Mouse (Mus musculus) layer of hippocampus, postnatal 14 days (tissue): ENCODE results near the gene Olfr281. TPM values are rescaled to one million over a fixed set of nuclear protein-coding genes. Genes with fewer than 3 reads are reported as not detected.
"Not testable (repeated sequence)": the region's sequence is repeated elsewhere in the genome, so short reads cannot be mapped to it uniquely, and the experiment has no call there.

Experiments
- DNase-seq, 2 experiments: peaks; one replicate each; pipeline ENCODE4 v3.0.0; 2021 to 2022; ENCODE audit warnings: low spot score in 2 of 2, mixed read lengths in 1 of 2
- long read RNA-seq, 2 experiments: library from polyadenylated mRNA; stranded (forward); transcript quantifications; one replicate each; pipeline ENCODE4 v2.0.0; 2021
- total RNA-seq, 2 experiments: library from RNA; stranded (reverse); gene quantifications; 2 replicates each; pipeline ENCODE4 v1.2.3; 2021

Olfr281 gene
- not detected for total RNA-seq
- long read RNA-seq, experiment 1, result 0 reads
- long read RNA-seq, experiment 2, result 0 reads

DNA sequence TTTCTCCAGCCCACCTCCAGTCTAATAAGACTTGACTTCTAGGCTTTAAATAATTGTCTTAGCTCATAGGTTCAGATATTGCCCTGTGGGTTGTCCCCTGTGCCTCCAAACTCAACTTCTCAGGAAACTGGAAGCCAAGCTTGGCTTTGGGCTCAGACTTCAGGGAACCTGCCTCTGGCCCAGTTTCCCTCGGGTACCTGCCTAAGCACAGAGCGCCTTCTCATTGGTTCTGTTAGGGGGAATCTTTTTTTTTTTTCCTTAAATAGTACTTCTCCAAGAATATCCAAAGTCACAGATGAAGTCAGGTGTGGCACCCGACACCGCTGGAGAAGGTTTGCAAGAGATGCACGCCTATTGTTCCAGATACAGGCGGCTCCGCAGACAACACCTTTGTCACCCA, at the start of gene Olfr281:
TSS of gene Olfr281 (plus strand) at position 301 of the 400 bp plus-strand sequence.
- DNase-seq, result no peak

DNA sequence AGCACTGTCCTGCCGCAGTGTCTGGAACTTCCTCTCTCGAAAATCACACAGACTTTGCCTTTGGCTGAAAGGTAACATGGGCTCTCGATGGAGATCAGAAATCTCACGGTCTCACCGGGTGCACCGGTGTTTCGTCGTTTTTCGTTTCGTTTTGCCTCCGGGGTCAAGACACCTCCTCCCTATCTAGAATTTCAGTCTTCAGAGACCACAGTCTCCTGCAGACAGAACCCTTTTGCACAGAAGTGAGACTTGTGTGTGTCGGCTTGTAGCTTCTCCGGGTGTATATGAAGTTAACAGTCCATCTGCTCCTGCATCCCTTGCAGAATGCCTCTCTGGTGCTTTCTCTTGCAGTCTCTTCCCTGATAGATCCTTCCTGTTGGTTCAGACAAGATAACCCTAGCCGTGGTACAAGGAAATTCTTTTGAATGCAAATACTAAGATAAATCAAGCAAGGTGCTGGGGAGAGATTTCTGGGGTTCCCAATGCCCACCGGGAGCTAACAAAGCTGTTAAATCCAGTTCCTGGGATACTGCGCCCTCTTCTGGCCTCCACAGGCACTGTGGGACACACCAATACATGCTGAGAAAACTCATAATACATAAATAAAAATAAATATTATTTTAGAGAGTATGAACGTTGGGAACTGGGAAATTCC, 43.9 kb upstream of the Olfr281 start:
- DNase-seq, result peak; percentile 13 to 37

DNA sequence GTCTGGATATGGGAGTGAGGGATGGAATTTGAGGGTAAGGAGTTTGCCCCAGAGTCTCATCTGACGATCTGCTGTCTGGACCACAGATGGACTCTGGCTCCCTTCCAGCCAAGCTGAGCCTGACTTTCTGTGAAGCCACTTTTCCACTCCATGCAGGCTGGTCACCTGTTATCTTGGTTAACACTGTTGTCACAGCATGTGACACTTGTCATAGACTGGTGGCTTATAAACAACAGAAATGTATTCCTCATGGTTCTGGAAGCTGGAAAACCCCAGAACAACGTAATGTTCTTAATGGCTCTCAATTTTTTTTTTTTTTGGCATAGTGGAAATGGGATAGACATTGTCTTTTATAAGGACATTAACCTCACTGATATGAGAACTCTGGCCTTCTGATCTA, 42.8 kb upstream of the Olfr281 start:
- DNase-seq, result no peak

DNA sequence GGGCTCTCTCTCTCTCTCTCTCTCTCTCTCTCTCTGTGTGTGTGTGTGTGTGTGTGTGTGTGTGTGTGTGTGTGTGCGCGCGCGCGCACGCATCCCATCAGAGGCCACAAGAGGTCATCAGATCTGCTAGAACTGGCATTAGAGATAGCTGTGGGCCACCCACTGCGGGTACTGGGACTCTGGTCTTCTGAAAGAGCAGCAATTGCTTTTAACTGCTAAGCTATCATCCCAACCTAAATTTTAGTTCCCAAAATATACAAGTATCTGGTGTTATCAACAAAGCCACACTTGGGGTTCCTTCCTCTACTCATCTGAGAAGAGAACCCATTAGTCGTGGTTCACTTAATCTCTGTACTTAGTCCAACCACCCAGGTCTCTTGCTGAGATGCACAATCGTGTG, 42.1 kb upstream of the Olfr281 start:
- DNase-seq, result no peak

DNA sequence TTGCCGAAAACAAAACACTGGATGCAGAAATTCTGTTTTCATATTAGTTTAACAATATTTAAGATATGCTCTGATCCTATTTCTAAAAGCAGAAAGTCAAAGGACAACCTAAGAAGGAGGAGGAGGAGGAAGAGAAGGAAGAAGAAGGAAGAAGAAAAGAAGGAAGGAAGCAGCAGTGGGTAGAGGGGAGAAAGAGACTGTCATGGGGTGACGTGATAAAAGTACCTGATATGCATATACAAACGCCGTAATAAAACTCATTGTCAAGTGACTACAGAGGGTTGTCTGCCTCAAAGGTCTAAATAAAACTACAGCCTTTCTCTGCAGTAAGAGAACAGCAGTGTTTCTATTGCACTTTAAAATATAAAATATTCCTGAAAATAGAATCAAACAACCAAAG, 36.4 kb upstream of the Olfr281 start:
- DNase-seq, result no peak

DNA sequence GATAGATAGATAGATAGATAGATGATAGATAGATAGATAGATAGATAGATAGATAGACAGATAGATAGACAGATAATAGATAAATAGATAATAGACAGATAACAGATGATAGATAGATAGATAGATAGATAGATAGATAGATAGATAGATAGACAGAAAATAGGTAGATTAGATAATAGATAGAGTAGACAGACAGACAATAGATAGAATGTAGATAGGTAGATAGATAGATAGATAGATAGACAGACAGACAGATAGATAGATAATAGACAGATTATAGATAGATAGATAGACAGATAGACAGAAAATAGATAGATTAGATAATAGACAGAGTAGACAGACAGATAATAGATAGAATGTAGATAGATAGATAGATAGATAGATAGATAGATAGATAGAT, 35.6 kb upstream of the Olfr281 start:
- not testable (repeated sequence) for DNase-seq

DNA sequence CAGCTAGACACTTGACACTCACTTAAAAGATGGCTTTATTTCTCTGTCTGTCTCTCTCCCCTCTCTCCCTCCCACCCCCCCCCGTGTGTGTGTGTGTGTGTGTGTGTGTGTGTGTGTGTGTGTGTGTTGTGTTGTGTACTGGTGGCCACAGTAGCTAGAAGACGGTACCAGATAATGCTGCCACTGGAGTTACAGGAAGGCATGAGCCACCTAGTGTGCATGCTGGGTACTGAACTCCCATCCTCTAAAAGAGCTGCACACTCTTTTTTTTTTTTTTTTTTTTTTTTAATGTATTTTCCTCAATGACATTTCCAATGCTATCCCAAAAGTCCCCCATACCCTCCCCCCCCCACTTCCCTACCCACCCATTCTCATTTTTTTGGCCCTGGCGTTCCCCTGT, 35.1 kb upstream of the Olfr281 start:
- DNase-seq, result not testable (repeated sequence)

DNA sequence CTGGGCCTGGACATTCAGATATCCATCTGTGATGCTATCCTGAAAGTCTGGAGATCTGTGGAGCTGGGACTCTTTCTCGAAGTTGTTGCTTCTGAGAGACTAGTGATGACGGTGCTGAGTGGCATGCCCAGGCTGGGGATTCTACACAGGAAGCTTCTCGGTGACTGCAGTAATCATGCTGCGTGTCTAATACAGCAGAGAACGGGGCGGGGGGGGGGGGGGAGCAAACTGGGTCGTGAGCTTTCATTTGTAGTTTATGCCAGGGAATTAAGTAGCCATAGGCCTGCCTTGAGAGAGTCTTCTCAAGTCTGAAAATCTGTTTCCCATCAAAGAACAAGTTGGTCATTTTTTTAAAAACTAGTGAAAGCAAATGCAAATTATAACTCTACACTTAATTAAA, 34.3 kb upstream of the Olfr281 start:
- no peak for DNase-seq

DNA sequence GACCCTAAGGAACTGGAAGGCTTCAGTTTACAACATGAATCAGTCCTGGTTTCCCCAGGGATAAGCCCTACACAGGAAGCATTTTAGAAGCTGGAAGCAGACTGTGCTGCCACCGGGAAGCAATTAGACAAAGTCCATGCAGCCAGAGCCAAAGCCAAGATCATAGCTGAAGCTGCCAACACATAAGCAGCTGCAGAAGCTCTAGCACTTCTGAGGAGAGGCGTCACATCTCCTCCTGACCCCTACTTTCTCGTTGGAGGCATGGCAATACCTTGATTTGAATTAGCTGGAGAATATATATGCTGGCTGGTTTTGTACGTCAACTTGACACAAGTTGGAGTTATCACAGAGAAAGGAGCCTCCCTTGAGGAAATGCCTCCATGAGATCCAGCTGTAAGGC, 31.5 kb upstream of the Olfr281 start:
- no peak for DNase-seq

DNA sequence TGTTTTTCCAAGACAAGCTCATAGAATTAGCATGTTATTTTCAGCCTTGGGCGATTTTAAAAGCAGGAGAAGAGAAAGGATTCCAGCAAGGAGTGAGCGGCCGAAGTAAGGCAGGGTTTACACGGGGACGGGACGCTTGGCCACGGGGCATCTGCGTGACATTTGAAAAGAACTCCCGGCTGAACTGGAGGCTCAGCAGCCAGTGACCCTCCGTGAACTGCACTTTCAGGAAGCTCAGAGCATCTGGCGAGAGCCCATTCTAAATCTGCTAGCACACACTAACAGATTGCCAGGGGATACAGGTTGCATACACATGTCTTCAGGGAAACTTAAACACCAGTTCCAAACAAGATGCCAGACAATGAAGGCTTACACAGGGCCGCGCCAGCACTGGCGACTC, 28.1 kb upstream of the Olfr281 start:
- DNase-seq, result no peak

DNA sequence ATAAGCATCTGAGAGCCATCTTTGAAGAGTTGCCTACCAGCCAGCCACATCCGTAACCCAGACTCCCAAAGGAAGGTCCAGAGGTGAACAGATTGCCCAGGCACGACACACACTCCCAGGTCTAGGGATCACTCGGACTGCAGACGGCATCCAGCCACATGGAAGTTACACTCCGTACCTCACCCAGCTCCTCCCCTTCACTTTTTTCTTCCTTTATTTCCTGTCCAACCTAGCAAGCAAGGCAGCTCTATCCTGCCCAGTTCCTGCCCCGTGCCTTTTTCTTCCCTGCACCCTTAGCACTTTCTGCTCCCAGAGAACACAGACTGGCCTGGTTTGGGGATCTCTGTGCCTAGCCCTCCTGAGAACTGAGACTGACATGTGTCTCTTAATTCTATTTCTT, 27.6 kb upstream of the Olfr281 start:
- DNase-seq, result no peak

DNA sequence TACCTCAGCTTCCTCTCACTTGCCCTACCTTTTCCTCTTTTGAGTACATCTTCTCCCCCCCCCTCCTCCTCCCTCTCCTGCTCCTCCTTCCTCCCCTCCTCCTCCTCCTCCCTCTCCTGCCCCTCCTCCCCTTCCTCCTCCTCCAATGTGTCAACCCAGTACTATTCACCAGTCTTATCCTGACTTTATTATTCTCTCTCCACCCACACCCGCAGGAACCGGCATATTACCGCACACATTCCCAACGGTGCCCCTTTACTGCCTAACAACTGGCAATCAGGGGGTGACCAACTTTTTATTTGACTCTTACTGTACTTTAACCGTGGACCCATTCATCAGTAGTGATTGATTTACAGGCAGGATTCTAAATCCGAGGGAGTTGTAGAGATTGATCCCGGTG, 27.2 kb upstream of the Olfr281 start:
- DNase-seq, result no peak

DNA sequence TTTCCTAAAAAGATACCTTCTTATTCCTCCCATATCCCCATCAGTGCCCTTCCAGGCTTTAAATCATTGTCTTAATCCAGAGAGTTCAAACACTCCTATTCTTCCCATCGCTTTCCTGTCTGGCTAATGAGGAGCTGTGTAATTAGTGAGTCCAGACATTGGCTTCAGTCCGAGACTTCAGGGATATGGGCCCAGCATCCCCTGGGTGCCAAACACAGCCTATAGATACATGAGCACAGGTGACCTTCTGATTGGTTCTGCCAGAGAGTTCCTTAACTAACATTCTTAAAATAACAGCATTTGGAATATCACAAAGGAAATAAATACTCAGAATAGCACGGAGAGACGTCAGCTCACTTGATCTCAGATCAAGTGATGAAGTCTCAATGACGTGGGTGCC, 21.5 kb upstream of the Olfr281 start, which contains the start of gene Olfr282:
TSS of gene Olfr282 (plus strand) at position 301 of the 400 bp plus-strand sequence.
- not testable (repeated sequence) for DNase-seq

DNA sequence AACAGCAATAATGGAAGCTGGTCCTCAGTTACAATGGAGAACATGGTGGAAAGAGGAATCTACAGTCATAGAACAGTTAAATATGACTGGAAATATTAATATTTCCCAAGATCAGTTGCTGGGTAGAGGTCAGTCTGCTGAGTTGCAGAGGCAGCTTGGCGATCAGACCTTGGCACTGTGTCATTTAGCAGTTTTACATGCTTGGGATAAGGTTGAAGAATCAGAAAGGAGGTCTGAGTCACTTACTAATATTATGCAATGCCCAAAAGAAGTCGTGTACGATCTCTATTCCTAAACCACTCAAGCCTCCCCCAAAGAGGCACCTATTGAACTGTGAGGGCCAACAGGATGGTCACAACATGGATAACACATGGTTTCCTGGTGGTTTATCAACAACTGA, 7.8 kb upstream of the Olfr281 start:
- no peak for DNase-seq

DNA sequence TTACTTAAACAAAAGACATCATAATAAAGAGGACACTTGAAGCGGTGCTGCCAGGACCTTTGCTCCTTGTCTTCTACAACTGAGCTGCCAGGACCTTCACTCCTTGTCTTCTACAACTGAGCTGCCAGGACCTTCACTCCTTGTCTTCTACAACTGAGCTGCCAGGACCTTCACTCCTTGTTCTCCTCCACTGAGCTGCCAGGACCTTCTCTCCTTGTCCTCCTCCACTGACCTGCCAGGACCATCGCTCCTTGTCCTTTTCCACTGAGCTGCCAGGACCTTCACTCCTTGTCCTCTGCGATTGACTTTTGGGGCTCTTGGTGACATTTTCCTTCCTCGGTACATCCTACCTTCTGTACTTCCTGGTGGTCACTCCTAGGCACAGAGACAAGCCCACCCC, 3.9 kb upstream of the Olfr281 start:
- DNase-seq, result no peak

DNA sequence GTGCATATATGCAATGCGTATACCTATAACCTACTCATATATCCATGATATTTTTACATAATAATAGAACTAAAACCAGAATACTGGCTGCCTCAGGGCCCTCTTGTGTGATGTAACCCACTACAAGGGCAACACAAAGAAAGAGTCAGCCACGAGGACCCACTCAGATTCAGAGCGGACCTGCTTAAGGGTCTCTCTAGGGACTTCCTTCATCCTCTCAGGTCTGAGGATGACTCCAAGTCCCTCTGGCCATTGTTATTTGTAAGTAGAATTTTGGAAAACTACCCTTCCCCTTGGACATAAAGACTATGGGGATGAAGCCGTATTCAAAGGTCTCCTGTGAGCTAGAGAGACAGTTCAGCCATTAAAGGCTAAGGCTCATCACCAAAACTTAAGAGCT, 17.2 kb downstream of the Olfr281 start, which contains the start of gene OR5BS1P:
TSS of gene OR5BS1P (plus strand) at position 301 of the 400 bp plus-strand sequence.
- no peak for DNase-seq

DNA sequence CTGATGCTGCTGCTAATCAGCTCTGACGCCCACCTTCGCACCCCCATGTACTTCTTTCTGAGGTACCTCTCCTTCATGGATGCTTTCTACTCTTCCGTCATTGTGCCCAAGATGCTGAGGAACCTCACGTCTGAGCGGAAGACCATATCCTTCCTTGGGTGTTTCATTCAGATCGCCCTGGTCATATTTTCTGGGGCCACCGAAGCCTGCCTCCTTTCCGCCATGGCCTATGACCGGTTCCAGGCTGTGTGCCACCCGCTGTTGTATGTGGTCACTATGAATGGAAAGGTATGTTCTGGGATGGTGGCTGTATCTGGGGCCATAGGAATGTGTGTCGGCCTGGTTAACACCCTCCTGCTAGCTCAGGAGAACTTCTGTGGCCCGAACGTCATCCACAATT, 19.2 kb downstream of the Olfr281 start:
- no peak for DNase-seq

DNA sequence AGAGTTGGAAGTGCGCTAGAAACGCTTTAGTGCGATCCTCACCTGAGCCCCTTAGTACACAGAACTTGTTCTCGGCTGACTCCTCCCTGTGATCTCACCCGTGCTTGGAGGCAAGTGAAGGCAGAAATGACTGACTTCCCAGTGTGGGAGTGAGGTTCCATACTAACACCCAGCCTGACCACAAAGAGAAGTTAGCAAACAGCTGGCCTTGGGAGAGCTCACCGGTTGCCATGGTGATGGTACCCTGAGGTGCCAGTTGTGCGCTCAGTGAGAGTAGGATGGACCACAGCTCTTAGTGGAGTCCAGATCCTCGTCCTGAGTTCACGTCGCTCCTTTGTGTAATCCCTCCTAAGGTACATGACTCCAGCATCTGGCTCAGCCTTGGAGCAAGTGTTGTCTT, 22.6 kb downstream of the Olfr281 start:
- no peak for DNase-seq

DNA sequence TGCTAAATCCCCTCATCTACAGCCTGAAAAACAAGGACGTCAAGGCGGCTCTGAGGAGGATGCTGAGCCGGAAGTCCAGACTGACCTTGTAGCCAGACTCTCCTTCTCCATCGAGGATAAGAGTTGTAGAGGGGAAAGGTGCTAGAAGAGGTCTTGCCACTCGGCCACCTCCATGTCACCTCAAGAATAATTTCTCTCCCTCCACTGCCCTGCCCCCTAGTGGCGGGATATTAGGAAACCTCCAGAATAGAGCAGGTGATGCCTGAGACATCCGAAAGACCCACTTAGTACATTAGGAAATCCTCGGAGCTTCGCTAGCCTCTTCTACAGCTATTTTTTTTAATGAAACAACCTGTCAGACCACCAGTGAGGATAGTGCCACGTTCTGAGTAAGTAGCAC, 23.0 kb downstream of the Olfr281 start:
- peak in 1 of 2 experiments; percentile 20 for DNase-seq

DNA sequence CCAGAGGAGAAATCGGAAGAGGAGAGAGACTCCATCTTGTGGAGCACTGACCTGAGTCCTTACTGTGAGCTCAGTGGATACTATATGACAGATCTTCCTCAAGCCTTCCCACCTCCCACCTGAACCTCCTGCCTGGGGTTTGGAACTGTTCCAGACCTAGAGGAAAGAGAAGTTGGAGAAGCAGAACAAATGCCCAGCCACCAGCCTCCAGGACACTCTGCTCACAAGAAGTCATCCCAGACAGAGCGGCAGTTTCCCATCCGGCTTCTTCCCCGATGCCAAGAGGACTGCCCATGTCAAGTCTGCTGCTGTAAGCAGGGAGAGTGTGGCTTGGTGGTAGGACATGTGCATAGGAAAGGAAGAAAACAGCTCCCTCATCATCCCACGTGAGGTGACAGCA, 23.9 kb downstream of the Olfr281 start:
- DNase-seq, result no peak

DNA sequence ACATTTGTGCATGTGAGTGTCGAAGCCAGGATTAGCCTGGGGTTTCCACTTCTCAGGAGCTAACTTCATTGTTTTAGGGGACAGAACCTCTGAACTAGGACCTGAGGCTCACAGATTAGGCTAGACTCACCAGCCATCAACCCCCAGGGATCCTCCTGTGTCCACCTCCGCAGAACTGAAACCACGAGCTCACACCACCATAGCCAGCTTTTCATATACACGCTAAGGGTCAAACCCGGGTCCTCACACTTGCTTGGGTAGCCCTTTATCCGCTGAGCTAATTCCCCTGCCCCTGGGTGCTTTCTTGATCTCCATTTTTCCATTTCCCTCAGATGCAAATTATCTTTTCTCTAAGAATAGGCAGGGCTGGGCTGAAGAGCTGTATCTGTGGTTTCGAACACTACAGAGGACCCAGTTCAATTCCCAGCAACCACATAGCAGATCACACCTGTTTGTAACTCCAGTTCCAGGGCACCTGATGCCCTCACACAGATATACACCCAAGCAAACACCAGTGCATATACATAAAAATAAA, 27.2 kb downstream of the Olfr281 start:
- no peak for DNase-seq

DNA sequence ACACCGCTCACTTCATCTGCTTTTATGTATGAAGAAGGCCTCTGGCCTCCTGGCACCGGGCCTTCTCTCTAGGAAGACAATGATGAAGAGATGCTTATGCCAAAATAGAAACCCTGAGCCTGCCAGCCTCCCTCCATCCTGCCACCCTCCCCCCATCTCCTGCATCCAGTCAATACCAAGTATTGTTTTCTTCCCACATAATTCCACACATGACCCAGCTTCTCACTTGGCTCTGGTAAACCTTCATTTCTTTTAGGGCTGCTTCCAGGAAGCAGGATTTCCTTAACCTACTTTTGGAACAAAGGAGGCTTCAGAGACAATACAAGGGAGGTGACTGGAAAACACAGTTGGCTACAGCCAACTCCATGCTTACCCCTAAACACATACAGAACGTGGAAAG, 30.3 kb downstream of the Olfr281 start, which contains the start of gene Lalba:
TSS of gene Lalba (minus strand) at position 21 of the 400 bp plus-strand sequence.
- no peak for DNase-seq
